ENCODE assay signal across 8 mouse cellular contexts in genomic region chr14:76739836-76740597, GRCm38 (mm10).
DNase-seq lines count a peak whose midpoint lies in the region; ATAC-seq and TF ChIP-seq lines count a peak whose summit lies in the region.

No protein-coding gene starts in this region.

- no peak overlapping the region for H3K9ac ChIP-seq in forebrain, postnatal 0 days
- no peak overlapping the region for H3K9ac ChIP-seq in hindbrain, embryonic 14.5 days
- no peak overlapping the region for H3K9ac ChIP-seq in limb, embryonic 14.5 days (ENCODE audit: low read depth, low read length, severe bottlenecking)
- no peak overlapping the region for H3K9ac ChIP-seq in neural tube, embryonic 12.5 days

- no peaks in the 10 kb centered on the region for H3K27me3 ChIP-seq in forebrain, postnatal 0 days (ENCODE audit: insufficient read depth, low read length)
- no peaks in the 10 kb centered on the region for H3K27me3 ChIP-seq in hindbrain, embryonic 14.5 days (ENCODE audit: control insufficient read depth, insufficient read depth, low read length)
- no peaks in the 10 kb centered on the region for H3K27me3 ChIP-seq in limb, embryonic 14.5 days (ENCODE audit: control insufficient read depth, insufficient read depth, low read length)
- no peaks in the 10 kb centered on the region for H3K27me3 ChIP-seq in neural tube, embryonic 12.5 days (replicated peaks)

- TF ChIP-seq POLR2A in limb, embryonic 14.5 days (IDR thresholded peaks at IDR 0.05; ENCODE audit: borderline replicate concordance, extremely low read depth, insufficient read depth, insufficient read length), result no peak

- no peaks in the 10 kb centered on the region for H3K9me3 ChIP-seq in forebrain, postnatal 0 days (ENCODE audit: low read length)
- H3K9me3 ChIP-seq in hindbrain, embryonic 14.5 days (ENCODE audit: control insufficient read depth, low read length), result no peaks in the 10 kb centered on the region
- H3K9me3 ChIP-seq in limb, embryonic 14.5 days (ENCODE audit: control insufficient read depth, low read length), result no peaks in the 10 kb centered on the region
- H3K9me3 ChIP-seq in neural tube, embryonic 12.5 days, result no peaks in the 10 kb centered on the region

- peak; percentile 76 for TF ChIP-seq CTCF in forebrain, postnatal 0 days (IDR thresholded peaks at IDR 0.05; ENCODE audit: low read depth)

- H3K4me3 ChIP-seq in forebrain, postnatal 0 days (ENCODE audit: low read depth, low read length), result no peak overlapping the region
- H3K4me3 ChIP-seq in hindbrain, embryonic 14.5 days (replicated peaks; ENCODE audit: low read length), result no peak overlapping the region
- H3K4me3 ChIP-seq in limb, embryonic 14.5 days (replicated peaks; ENCODE audit: low read length), result no peak overlapping the region
- no peak overlapping the region for H3K4me3 ChIP-seq in neural tube, embryonic 12.5 days

- peak overlapping the region; percentile 51; the same call in 1 of the 2 replicates for H3K27ac ChIP-seq in forebrain, postnatal 0 days (ENCODE audit: low read depth, low read length)
- no peak overlapping the region for H3K27ac ChIP-seq in hindbrain, embryonic 14.5 days
- no peak overlapping the region for H3K27ac ChIP-seq in limb, embryonic 14.5 days (replicated peaks; ENCODE audit: low read depth, low read length)
- H3K27ac ChIP-seq in neural tube, embryonic 12.5 days, result no peak overlapping the region

- WGBS in forebrain, postnatal 0 days, result 53% methylated on average over 25 of the region's 25 CpGs
- 59% methylated on average over 25 of the region's 25 CpGs for WGBS in hindbrain, embryonic 14.5 days
- WGBS in limb, embryonic 14.5 days, result 72% methylated on average over 25 of the region's 25 CpGs
- 63% methylated on average over 25 of the region's 25 CpGs for WGBS in neural tube, embryonic 12.5 days

- peak; percentile 86 for ATAC-seq in forebrain, postnatal 0 days
- ATAC-seq in hindbrain, embryonic 14.5 days (ENCODE audit: low FRiP score), result peak; percentile 55; the same call in 1 of the 2 replicates
- ATAC-seq in limb, embryonic 14.5 days (ENCODE audit: low FRiP score, low read depth), result 0 out of 2 replicates have a peak, but pooled peaks have one; percentile 12
- ATAC-seq in neural tube, embryonic 12.5 days (ENCODE audit: low FRiP score, low read depth), result 0 out of 2 replicates have a peak, but pooled peaks have one; percentile 29

- H3K4me1 ChIP-seq in forebrain, postnatal 0 days (ENCODE audit: insufficient read depth), result no peaks in the 10 kb centered on the region
- peaks cover 11% of the 10 kb centered on the region; the same call in 1 of the 2 replicates for H3K4me1 ChIP-seq in hindbrain, embryonic 14.5 days (replicated peaks; ENCODE audit: control insufficient read depth, insufficient read depth, low read length)
- peaks cover 5% of the 10 kb centered on the region for H3K4me1 ChIP-seq in limb, embryonic 14.5 days (ENCODE audit: control insufficient read depth, insufficient read depth, low read length)
- peaks cover 6% of the 10 kb centered on the region; the same call in 1 of the 2 replicates for H3K4me1 ChIP-seq in neural tube, embryonic 12.5 days

- peak; percentile 50 for DNase-seq in adrenal gland, postnatal 10 days
- no peak for DNase-seq in adrenal gland, adult 8-10 months
- peak; percentile 76 for DNase-seq in cerebellum, adult 8-10 months
- peak; percentile 84 for DNase-seq in forebrain, postnatal 0 days
- peak; percentile 62 for DNase-seq in hindbrain, embryonic 14.5 days (ENCODE audit: low spot score)
- DNase-seq in limb, embryonic 14.5 days (ENCODE audit: low spot score), result peak; percentile 71
- DNase-seq in thymus, postnatal 36 days, result peak; percentile 33 to 43

- no peaks in the 10 kb centered on the region for H3K36me3 ChIP-seq in forebrain, postnatal 0 days (ENCODE audit: insufficient read depth)
- no peaks in the 10 kb centered on the region for H3K36me3 ChIP-seq in hindbrain, embryonic 14.5 days (replicated peaks; ENCODE audit: control insufficient read depth, insufficient read depth)
- no peaks in the 10 kb centered on the region for H3K36me3 ChIP-seq in limb, embryonic 14.5 days (ENCODE audit: control insufficient read depth, insufficient read depth, low read length)
- H3K36me3 ChIP-seq in neural tube, embryonic 12.5 days, result no peaks in the 10 kb centered on the region

- H3K4me2 ChIP-seq in forebrain, postnatal 0 days (ENCODE audit: low read depth), result no peak overlapping the region
- H3K4me2 ChIP-seq in hindbrain, embryonic 14.5 days (replicated peaks), result peak overlapping the region; percentile 9; the same call in 1 of the 2 replicates
- H3K4me2 ChIP-seq in limb, embryonic 14.5 days (replicated peaks; ENCODE audit: low read depth, low read length, severe bottlenecking), result 0 out of 2 replicates have a peak overlapping the region, but pooled peaks have one; percentile 1
- H3K4me2 ChIP-seq in neural tube, embryonic 12.5 days (replicated peaks), result peak overlapping the region; percentile 26; the same call in 1 of the 2 replicates

Comparison
In these comparisons a context has a peak if more than half of its experiments do, and no peak if none do; other contexts are left out.
1. ATAC-seq: peak in every context shown above with its lines; median percentile 86 in forebrain, postnatal 0 days; 55 in hindbrain, embryonic 14.5 days; 29 in neural tube, embryonic 12.5 days; 12 in limb, embryonic 14.5 days.